Mouse (Mus musculus) G1E (cell line): Measurements from ENCODE around the gene Slc25a41.

Experiments used
- CTCF ChIP-seq: IDR thresholded peaks from 2 replicates; pipeline ENCODE4 v1.5.1; 2012; ENCODE audit warnings: low read depth, low read length, inconsistent platforms, mixed read lengths
- GATA1 ChIP-seq: IDR thresholded peaks from 2 replicates; pipeline ENCODE4 v1.6.1; 2012; ENCODE audit warnings: borderline replicate concordance, low read length, inconsistent platforms, mixed read lengths
- POLR2AphosphoS5 ChIP-seq: IDR thresholded peaks from 2 replicates; pipeline ENCODE4 v1.6.1; 2012; ENCODE audit warnings: low read depth, low read length, inconsistent platforms; ENCODE audit not compliant: insufficient replicate concordance

DNA sequence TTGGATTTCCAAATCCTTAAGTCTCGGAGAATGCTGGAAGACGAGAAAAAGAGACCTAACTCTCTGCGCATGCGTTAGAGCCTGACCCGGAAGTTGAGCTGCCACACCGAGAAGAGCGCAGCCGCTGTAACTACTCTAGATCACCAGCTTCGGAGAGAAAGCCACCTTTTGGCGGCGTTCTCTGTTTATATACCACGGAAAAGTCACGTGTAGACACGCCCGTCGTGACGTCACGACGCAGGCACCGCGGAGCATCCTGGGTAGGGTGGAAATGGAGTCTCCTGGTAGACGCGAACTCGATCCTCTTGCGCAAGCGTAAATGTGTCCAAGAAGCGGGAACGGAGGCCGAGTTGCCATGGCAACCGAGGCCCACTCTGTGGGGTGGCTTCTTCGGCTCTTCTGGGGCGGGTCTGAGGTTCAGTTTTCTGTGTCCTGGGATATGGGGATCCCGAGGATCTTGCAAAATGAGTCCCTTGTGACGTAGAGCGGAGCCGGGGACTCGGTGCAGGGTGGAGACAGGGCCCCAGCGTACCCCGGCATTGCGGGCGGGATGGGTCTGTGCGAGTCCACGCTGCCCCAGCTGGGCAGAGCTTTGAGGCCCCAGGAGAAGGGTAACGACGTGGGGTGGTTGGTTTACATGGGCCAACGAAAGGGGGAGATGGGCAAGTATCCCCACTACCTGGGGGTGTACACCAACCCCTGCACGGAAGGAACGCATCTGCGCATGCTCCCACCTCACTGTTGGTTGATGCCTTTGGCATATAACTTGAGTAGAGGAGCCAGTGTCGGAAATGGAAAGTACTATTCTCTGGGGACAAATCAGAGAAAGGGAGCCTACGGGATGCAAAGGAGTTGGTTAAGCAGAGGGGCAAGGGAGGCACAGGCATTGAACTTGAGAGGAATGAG is 30.0 kb downstream of the Slc25a41 start, which contains the start of the genes Gtf2f1 and Gm17949:
- TF ChIP-seq CTCF = no peak
- peak; percentile 99 for TF ChIP-seq POLR2AphosphoS5
- TF ChIP-seq GATA1 = no peak
